Mouse (Mus musculus): ENCODE results near the gene Pcca.
"Not testable (repeated sequence)": the region's sequence is repeated elsewhere in the genome, so short reads cannot be mapped to it uniquely, and the experiment has no call there.

Gene Pcca

DNA sequence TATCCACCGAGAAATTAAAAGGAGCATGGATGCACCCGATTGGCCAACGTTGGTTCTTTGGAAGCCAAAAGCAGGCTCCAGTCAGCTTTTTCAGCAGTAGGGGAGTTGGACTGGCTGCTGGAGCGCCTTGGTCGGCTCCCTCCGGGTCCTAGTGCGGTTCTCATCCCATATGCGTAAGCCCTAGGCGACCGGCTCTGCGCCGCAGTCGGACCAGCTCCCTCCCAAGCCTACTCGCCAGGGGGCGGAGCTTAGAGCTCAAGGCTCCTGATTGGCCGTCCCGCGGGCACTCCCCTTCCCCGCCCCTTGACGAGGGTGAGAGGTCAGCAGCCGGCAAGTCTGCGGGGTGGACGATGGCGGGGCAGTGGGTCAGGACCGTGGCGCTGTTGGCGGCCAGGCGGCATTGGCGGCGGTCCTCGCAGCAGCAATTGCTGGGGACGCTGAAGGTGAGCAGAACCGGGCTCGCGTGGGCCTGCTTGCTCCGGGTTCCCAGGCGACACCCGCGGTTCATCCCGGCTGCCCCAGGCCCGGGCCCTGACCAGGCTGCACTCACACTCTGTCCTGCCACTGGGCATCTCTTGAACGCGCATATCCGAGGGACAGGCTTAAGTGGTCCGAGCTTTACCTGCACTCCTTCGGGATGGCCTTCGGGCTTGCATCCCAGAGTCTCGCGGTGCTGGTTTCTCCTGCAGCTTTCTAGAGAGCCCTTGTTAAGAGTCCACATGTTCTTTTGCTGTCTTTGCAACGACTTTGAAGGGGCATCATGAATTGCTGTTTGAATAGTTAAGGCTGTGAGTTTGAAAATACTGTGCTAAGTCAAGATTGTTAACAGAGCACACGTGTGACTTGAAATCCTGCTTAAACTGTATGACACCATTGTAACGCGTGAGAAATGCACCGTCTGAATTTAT lies at the start of gene Pcca:
Pcca (plus strand) TSS at position 308 of the 908 bp plus-strand sequence.
- DNase-seq, result peak; percentile 97

DNA sequence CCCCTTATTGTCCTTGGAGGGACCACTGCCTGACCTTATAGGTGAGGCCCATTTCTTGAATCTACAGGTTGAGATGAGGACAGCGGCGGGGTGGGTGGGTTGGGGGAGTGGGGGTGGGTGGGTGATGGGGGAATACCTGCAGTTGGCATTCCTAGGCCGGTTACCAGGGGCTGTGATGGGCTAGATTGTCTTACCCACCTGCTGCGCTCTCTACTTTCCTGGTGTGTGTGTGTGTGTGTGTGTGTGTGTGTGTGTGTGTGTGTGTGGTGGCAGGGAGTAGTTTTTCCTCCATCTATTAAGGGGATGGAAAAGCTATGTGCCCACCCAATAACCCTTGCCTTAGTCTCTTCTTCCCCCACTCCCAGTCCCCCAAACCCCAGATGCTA lies 49.7 kb upstream of the Pcca start:
- no peak for DNase-seq

DNA sequence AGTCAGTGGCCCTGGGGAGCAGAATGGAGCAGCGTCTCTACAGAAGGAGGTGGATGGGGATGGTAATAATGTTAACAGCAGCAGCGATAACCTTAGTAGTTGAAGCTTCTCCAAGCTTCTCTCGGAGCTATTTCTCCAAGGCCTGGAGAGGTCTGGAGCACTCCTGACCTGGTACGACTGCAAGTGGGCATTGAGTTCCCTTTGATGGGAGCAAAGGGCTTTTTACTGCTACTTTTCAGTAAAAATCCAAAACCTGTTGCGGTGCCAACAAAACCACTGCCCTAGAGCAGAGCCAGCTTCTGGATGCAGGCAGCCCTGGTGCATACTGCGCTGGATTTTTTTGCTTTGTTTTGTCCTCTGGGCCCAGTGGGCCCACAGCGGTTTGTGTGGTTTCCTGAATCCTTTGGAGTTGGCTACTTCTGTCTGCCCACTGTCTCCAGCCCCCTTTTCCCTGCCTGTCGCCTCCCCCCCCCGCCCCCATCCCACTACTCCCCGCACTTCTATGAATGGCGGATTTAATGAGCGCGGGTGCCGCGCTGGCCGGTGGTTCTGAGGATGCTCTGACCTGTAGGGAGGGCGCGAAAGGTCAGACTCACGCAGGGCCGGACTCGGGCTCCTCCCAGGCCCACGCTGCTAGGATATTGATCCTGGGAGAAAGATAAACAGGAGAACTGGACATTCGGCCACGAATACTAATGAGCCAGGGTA lies 49.1 kb upstream of the Pcca start:
- DNase-seq, result no peak

DNA sequence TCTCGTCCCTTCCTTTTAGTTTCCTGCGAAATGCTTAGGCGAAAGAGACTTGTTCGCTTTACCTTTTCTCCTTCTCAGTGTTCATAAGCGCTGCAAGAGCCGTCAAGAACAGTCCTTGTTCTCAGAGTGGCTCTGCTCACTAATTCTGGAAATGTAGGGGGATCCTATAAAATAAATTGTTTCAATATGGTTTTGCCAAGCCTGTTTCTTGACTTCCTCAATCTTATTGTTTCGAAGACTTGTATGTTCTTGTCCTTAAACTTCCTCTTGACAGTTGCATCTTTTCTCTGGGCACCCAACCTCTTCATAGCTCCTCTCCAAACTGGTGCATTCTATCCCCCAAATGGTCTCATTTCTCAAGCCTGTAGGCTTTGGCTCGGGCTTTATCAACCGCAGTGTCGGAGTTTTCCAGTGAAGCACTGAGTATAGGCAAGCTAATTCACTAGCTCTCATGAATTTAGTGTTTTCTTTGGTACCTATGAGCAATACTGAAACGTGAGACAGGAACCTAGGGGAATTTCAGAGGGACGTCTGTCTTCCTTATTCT lies 48.4 kb upstream of the Pcca start:
- DNase-seq, result no peak

DNA sequence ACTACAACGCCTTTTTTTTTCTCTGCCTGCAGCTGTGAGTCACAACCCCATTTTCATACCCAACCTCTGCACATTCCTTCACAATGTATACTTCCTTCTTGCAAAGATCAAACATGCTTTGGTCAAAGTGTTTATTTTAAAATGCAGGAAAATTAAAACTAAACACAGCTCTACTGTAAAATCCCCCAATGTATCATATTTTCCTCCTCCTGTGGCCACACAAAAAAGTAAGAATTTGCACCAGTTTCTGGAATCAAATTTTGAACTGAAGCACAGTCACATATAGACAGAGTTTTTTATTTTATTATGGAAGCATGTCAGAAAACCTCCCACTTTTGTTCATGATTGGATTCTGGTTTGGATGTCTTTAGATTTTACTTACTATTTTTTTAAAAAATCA lies 47.5 kb upstream of the Pcca start:
- no peak for DNase-seq

DNA sequence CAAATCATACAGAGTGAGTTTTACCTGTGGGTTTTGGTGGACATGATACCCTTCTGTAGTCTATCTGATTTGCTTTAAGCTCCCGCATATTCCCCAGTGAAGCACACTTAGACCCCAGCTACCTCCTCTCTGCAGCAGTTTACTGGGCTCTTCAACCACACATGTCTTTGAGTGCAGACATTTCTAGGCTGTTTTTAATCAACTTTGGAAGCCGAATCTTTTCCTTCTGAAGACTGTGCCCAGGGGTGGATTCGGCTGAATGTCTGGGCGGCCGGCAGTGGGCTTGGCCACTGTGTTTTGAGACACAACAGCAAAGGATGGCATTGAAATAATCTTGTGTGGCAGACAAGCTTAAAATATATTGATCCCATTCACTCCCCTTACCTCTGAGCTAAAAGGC lies 46.8 kb upstream of the Pcca start:
- no peak for DNase-seq

DNA sequence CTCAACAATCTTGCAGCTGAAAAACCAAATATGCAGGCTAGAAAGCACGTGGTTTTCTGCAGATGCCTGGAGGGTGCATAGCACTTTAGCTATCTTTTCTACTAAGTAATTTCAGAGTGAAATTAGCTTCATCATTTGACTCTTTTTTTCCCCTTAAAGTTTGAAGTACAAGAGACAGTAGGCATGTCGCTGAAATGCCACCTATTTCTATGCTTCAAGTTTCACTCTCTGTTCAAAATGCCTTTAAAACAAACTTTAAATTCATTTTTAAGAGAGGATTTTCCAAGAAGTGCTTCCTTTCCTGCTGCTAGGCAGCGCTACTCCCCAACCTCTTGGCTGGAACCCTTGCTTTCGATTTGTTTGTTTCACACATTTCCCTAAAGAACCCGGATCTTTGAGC lies 45.1 kb upstream of the Pcca start:
- DNase-seq, result no peak

DNA sequence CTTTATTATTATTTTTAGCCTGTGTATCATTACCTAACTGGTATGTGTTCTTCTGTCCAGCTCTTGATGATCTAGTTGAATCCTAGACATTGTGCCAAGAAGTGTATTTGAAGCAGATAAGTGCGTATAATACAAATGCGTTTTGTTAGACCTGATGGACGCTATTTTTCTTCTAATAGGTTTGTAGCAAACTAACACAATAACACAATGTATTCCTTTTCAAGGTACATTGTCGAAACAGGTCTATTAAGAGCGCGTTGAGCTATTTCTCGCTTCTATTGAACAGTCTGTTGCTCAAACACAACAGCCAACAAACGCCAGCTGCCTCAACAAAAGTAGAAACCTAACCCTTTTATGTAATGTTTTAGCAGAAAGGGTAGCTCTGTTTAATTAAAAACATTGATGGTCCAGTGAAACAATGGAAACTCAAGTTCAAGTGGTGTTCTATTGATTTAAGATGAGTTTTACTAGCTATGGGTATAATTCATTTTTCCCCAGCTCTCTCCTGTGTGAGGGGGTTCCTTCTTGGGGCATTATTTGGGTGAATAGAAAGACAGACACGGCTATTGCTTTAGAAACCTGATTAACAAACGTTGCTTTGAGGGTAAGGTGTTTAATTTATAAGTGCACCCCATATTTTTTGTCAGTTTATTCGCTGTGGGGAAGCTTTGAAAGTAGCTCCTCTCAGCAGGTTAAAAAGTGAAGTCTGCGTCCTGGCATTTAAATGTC lies 44.3 kb upstream of the Pcca start:
- no peak for DNase-seq

DNA sequence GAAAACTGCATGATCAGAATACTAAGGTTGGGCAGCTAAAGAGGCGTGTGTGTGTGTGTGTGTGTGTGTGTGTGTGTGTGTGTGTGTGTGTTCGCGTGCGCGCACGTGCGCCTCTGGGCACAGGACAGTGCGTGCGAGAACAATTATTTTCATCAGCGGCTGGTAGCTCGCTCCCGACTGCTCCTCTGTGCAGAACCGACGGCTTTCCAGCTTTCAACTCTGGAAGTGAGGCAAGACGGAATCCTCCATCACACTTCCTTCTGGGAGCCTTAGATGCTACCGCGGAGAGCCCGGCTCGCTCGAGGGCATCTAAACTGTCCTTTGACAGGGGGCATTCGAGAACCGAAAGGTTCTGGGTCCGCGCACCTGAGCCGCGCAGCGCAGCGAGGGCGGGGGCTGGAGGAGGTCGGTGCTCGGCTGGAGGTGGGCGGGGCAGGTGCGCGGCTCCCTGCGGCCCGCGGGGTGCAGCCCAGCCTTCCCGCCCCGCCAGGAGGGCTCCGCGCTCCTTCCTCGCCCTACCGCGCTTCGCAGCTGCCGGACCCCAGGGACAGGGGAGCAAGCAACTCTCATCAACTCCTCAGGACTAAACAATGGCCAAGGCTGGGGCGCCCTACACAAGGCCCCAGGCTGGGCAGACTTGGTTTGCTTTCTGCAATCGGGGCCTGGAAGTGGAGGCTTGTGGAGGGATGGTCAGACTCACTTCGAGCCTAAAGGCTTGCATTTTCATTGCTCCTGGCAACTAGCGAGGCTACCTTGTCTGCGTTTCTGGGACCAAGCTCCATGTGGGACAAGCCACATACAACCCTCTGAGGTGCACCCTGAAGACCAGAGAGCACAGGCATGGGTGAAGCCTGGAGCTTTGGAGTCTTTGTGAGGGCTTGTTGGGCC lies 43.4 kb upstream of the Pcca start, which contains the start of gene Gm10837:
Gm10837 (plus strand) TSS at position 146 of the 888 bp plus-strand sequence.
- no peak for DNase-seq

DNA sequence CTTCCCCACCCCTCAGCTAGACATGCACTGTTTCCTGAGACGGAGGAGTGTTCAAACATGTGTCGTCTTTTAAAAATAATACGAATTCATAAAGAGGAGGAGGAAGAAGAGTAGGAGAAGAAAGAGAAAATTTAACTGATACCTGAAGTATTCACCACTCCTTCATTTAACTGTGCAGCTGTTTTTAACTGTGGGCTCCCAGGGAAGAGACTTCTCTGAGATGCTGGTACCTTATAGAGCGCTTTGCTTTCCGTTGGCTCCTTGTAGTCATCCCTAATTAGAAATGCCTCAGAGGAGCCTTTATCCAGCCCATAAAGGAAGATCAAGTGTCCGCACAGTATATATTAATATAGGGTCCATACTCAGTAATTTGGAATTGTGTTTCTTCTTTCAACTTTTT lies 42.6 kb upstream of the Pcca start:
- DNase-seq, result no peak

DNA sequence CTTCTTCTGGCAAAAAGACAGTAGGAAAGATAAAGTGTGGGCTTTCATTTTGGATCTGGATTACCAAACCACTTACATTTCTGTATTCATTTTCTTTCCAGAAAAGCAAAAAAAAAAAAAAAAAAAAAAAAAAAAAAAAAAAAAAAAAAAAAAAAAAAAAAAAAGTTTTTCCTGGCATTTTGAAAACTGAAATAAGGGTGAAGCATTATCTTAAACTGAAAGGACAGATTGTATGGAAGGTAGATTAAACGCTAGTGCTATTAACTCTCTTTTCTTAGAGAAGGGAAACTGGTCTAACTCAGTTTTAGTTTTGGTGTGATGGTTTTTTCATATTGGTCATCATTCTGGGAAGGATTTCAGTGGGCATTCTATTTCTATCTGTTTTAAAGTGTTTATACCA lies 42.1 kb upstream of the Pcca start:
- no peak for DNase-seq

DNA sequence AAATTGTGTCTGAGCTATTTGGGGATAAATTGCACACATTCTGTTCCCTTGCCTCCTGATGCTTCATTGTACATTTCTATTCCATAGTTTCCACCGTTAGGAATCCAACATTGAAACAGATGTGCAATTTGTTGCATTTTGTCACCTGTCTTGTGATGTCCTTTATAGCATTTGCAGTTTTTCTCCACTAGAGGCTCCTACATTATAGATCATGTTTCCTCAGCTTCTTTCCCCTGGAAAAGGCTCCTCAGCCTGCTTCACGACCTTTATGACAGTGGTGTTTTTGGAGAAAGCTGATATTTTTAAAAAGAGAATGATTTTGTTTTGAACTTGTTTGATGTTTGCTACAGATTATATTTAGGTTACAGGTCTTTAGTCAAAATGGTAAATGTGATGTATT lies 25.1 kb upstream of the Pcca start:
- DNase-seq, result no peak

DNA sequence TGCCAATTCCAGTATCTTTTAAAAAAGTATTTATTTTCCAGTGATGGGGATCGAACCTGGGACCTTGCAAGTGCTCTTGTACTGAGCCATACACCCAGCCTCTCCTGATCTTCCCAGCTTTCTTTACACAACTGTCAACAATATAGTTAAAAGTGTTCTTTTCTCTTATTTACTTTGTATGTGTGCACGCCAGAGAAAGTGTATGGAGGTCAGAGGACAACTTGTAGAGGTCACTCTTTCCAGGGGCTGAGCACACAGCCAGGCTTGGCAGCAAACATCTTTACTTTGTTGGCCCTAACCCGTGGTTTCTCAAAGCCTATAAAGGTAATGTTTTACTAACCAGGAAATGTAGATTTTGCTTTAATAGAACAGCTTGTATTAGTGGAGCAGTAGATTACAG lies 22.6 kb upstream of the Pcca start:
- DNase-seq, result no peak

DNA sequence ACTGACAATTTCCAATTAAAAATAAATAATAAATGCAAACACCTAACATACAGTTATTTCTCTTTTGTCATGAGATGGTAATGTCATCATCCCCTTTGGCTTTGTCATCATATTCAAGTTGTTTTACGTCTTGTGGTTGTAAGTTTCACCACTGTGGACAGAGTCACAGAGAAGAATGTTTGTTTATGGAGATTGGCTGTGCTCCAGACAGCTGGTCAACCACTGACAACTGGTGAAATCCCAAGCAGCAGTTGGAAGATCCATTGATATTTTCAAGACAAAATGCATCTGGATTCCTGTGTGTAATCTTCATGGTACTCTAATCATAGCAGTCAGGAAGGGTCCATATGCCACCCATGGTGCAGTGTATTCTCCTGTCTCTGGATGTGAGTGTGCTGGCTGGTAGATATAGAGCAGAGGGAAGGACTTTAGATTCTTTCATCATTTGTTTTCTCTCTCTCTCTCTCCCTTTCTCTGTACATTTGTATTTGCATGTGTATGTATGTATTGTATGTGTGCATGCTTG lies 20.6 kb upstream of the Pcca start:
- DNase-seq, result no peak

DNA sequence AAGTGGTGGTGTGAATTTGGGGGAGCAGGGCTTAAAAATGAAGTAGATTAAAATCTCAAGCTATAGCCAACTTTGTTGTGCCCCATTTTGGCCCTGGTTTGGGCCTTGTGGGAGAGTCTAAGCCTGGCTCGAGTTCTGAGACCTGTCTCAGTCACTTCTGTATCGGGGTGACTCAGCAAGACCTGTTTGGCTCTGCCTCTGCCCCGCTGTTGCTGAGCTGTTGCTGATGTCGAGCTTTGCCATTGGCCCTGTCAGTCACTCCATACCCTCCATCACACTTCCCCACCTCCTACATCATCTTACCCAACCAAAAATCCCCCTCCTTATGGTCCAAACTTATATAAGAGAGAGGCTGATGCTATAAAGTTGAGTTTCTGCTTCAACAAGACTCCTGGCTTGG lies 5.6 kb upstream of the Pcca start:
- no peak for DNase-seq

DNA sequence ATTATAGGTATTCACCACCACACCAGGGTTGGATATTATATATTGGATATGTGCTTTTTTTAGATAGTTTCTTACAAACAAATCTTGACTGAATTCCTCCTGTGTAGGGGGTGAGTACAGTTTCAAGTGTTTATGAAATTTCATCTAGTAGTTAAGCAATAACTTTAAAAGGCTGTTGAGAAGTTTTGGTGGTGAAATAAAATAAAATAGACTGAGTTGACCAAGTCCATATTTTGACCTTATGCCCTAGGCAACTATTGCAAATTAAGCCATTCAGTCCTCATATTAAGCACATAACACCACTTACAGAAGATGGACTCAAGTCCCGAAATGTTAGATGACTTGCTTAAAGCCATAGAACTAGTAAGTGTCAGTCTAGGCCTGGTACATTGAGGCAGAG lies 1.9 kb downstream of the Pcca start:
- no peak for DNase-seq

DNA sequence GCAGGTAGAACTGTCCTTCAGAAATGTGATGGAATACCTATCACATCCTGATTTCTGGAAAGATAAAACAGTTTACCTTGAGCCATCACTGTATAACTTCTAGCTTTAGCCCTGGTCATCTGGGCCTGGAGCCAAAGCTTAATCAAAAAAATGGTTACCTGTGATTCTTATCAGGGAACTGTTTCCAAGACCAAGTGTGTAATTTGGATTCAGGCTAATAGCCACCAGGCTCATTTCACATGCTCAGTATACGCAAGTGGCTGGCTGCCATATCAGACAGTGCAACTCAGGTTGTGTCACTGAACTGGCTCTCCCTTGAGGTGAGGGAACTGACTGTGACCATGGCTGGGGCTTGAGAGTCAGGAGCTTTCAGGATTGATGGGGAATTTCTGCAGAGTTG lies 14.3 kb downstream of the Pcca start:
- no peak for DNase-seq

DNA sequence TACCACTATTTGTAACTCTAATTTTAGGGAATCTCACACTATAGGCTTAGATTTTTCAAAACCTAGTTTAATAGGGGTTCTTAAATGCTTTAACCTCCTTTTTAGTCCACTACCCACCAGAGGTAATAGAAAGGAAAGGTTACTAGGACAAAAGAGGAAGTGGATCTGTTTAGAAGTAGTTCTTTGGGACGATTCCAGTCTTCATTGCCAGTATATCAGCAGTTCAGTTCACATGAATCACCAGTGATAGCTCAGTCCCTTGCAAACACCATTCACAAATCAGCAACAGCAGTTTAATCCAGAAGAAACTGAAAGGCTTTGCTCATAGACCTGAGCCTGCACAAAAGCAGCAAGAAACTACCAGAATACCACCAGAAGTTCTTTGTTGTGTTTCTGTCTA lies 14.8 kb downstream of the Pcca start:
- DNase-seq, result no peak

DNA sequence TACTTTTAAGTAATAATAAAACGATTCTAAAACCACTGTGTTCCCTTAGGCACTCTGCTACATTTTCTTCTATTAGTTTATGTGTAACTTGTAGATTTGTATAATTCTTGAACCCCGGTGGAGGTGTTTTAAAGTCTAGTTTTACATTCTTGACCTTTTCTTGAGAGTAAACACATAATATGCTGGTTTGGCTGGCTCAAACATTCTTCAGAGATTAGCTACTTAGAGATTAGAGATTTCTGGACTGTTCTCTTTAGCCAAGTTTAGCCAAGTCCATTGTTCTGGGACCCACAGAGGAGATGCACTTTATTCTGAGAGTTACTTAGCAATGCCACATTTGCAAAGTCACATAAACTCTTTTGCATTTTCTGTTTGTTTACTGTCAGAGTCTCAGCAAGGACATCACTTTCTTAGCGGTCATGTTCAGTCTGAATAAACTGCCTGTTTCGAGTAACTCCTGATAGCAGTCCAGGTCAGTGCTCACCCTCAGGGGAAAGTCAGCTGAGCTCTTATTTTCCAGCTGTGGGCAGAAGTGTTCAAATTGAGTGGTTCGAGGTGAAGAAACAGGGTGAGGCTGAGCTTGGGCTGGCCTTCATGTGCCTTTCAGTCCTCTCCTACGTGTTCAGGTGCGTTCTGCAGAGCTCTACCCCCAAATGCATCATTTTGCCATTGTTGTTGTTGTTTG lies 18.8 kb downstream of the Pcca start:
- no peak for DNase-seq

DNA sequence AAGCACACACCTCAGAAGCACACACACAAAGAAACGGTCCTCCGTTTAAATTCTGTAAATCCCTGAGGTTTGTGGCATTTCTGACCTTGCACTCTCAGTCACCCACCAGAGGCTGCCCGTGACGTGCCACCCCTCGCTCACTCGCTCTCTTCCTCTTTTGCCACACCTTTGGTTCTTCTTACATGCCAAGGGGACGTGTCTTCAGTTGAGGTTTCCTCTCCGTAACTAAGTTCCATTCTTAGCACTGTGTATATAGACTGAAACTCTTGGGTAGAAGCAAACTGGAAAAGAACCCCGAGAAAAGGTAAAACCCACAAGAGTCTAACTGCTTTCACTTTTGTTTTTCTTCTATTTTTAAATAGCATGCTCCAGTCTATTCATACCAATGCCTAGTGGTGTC lies 23.2 kb downstream of the Pcca start:
- no peak for DNase-seq

DNA sequence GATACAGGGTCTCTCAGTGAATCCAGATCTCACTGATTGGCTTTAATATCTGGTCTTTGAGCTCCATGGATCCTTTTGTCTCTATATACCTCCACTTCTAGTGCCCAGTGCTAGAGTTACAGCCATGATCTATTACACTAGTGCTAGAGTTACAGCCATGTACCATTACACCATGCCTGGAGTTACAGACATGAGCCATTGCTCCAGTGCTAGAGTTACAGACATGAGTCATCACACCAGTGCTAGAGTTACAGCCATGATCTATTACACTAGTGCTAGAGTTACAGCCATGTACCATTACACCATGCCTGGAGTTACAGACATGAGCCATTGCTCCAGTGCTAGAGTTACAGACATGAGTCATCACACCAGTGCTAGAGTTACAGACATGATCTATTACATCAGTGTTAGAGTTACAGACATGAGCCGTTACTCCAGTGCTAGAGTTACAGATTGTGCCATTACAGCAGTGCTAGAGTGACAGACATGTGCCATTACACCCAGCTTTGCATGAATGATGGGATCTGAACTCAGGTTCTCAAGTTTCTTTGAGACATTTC lies 26.8 kb downstream of the Pcca start:
- DNase-seq, result not testable (repeated sequence)

All from right cerebral cortex, postnatal 25 days (tissue).